Mouse (Mus musculus) intestine, postnatal 0 days (tissue): Measurements from ENCODE around the gene Fadd. TPM values are rescaled to one million over a fixed set of nuclear protein-coding genes. Genes with fewer than 3 reads are reported as not detected.

Source experiments
- ATAC-seq: fragments of 200-750 bp; cut with Nextera tagmentation; 2 replicates; pipeline ENCODE4 v1.8.0; 2017; ENCODE audit warnings: mild to moderate bottlenecking, moderate TSS enrichment, moderate library complexity
- H3K27ac ChIP-seq: fragments of 300-500 bp; sonication (generic); 2 replicates; pipeline ENCODE4 v1.5.1; 2014; ENCODE audit warnings: mild to moderate bottlenecking, low read depth, low read length, moderate library complexity
- H3K27me3 ChIP-seq: fragments of 300-500 bp; sonication (generic); replicated peaks from 2 replicates; pipeline ENCODE4 v1.6.1; 2014; ENCODE audit warnings: low read length, mixed read lengths; ENCODE audit not compliant: control insufficient read depth, insufficient read depth
- H3K36me3 ChIP-seq: fragments of 300-500 bp; sonication (generic); 2 replicates; pipeline ENCODE4 v1.6.1; 2014; ENCODE audit warnings: mild to moderate bottlenecking, moderate library complexity; ENCODE audit not compliant: control insufficient read depth, insufficient read depth
- H3K4me1 ChIP-seq: fragments of 300-500 bp; sonication (generic); replicated peaks from 2 replicates; pipeline ENCODE4 v1.6.1; 2014; ENCODE audit warnings: antibody characterized with exemption, low read length, mixed read lengths; ENCODE audit not compliant: control insufficient read depth, insufficient read depth
- H3K4me2 ChIP-seq: fragments of 300-500 bp; sonication (generic); replicated peaks from 2 replicates; pipeline ENCODE4 v1.6.1; 2014; ENCODE audit warnings: low read depth, mild to moderate bottlenecking, moderate library complexity
- H3K4me3 ChIP-seq: fragments of 300-500 bp; sonication (generic); 2 replicates; pipeline ENCODE4 v1.5.1; 2014; ENCODE audit warnings: low read depth, low read length
- H3K9ac ChIP-seq: fragments of 300-500 bp; sonication (generic); 2 replicates; pipeline ENCODE4 v1.6.1; 2014; ENCODE audit warnings: mild to moderate bottlenecking, low read depth, low read length
- H3K9me3 ChIP-seq: fragments of 300-500 bp; sonication (generic); 2 replicates; pipeline ENCODE4 v1.6.1; 2016; ENCODE audit warnings: mixed run types; ENCODE audit not compliant: control insufficient read depth
- CTCF ChIP-seq: sonication (generic); IDR thresholded peaks from 2 replicates; pipeline ENCODE4 v1.5.1; 2016; ENCODE audit warnings: low read depth, mild to moderate bottlenecking, control low read depth, antibody characterized with exemption, moderate library complexity
- WGBS: fragments of 180-500 bp; shearing (Covaris S2); extraction: QIAGEN DNeasy Blood & Tissue Kit; methylation state at CpG from one replicate; pipeline ENCODE4 v1.1.7; 2014; 5-methylcytosine and 5-hydroxymethylcytosine counted together
- polyA plus RNA-seq: library from polyadenylated mRNA; unstranded; fragments of >200 nt; fragmentation: Nextera tagmentation; extraction: Ambion mirVana; gene quantifications from 2 replicates; pipeline ENCODE4 v1.2.1, GENCODE M21; 2015

Gene Fadd
- polyA plus RNA-seq, 1 experiment from 2014 or later, result 13.4 TPM

GRCm38 (mm10) chr7:144534773-144535172, 47.5 kb downstream of the Fadd start:
- Histone ChIP-seq H3K36me3 (no peaks in the 10 kb centered on the region), H3K4me3 (no peak overlapping the region), H3K27ac (no peak overlapping the region), H3K4me2 (no peak overlapping the region), H3K9ac (no peak overlapping the region), H3K9me3 (no peaks in the 10 kb centered on the region), H3K4me1 (no peaks in the 10 kb centered on the region), H3K27me3 (no peaks in the 10 kb centered on the region)
- TF ChIP-seq CTCF, result no peak
- ATAC-seq, result no peak
- WGBS, result 68% methylated on average over 3 of the region's 3 CpGs

- no peak overlapping the region for H3K9ac ChIP-seq
- no peaks in the 10 kb centered on the region for H3K9me3 ChIP-seq
- ATAC-seq, result no peak
- WGBS, result 23% methylated on average over 7 of the region's 7 CpGs
- H3K4me2 ChIP-seq, result no peak overlapping the region
- H3K36me3 ChIP-seq, result no peaks in the 10 kb centered on the region
- no peak for TF ChIP-seq CTCF
- H3K27me3 ChIP-seq, result no peaks in the 10 kb centered on the region
- no peaks in the 10 kb centered on the region for H3K4me1 ChIP-seq
- H3K27ac ChIP-seq, result no peak overlapping the region
- no peak overlapping the region for H3K4me3 ChIP-seq
Measured at GRCm38 (mm10) chr7:144531585-144532378, 50.5 kb downstream of the Fadd start.

GRCm38 (mm10) chr7:144529851-144530250, 52.4 kb downstream of the Fadd start:
- TF ChIP-seq CTCF, result no peak
- no peak overlapping the region for H3K9ac ChIP-seq
- no peak for ATAC-seq
- H3K4me3 ChIP-seq, result no peak overlapping the region
- H3K9me3 ChIP-seq, result no peaks in the 10 kb centered on the region
- H3K36me3 ChIP-seq, result no peaks in the 10 kb centered on the region
- WGBS, result 81% methylated on average over 3 of the region's 3 CpGs
- no peak overlapping the region for H3K27ac ChIP-seq
- H3K4me2 ChIP-seq, result no peak overlapping the region
- no peaks in the 10 kb centered on the region for H3K4me1 ChIP-seq
- no peaks in the 10 kb centered on the region for H3K27me3 ChIP-seq

GRCm38 (mm10) chr7:144527723-144528221, 54.5 kb downstream of the Fadd start:
- ATAC-seq, result no peak

More at GRCm38 (mm10) chr7:144527723-144528221, 54.5 kb downstream of the Fadd start:
- TF ChIP-seq CTCF, result peak; percentile 45
- Histone ChIP-seq H3K27ac (no peak overlapping the region), H3K36me3 (no peaks in the 10 kb centered on the region), H3K4me2 (no peak overlapping the region), H3K27me3 (no peaks in the 10 kb centered on the region), H3K9ac (no peak overlapping the region), H3K4me1 (no peaks in the 10 kb centered on the region), H3K4me3 (no peak overlapping the region), H3K9me3 (no peaks in the 10 kb centered on the region)
- WGBS, result 54% methylated on average over 1 of the region's 1 CpGs

Other genes starting within 250 kb of the Fadd start
- gene Cttn, start 111.5 kb downstream of the Fadd start, polyA plus RNA-seq, result 123 and 146 TPM in 2 replicates
- 15.2 and 17.2 TPM in 2 replicates for gene Ppfia1, start 28.7 kb downstream of the Fadd start, polyA plus RNA-seq
- gene Ano1, start 169.5 kb upstream of the Fadd start, polyA plus RNA-seq, result 9.0 and 9.3 TPM in 2 replicates